Mouse (Mus musculus) urinary bladder, adult 18-20 months (tissue): ENCODE measurements around the gene Podxl2.

ENCODE experiments used
- DNase-seq, 2 experiments: peaks; one replicate each; pipeline ENCODE4 v3.0.0; 2022; ENCODE audit warnings: low spot score in 2 of 2, mixed read lengths in 2 of 2

Gene Podxl2

GRCm38 (mm10) chr6:88844901-88845565, 29.8 kb downstream of the Podxl2 start:
- no peak for DNase-seq

DNA sequence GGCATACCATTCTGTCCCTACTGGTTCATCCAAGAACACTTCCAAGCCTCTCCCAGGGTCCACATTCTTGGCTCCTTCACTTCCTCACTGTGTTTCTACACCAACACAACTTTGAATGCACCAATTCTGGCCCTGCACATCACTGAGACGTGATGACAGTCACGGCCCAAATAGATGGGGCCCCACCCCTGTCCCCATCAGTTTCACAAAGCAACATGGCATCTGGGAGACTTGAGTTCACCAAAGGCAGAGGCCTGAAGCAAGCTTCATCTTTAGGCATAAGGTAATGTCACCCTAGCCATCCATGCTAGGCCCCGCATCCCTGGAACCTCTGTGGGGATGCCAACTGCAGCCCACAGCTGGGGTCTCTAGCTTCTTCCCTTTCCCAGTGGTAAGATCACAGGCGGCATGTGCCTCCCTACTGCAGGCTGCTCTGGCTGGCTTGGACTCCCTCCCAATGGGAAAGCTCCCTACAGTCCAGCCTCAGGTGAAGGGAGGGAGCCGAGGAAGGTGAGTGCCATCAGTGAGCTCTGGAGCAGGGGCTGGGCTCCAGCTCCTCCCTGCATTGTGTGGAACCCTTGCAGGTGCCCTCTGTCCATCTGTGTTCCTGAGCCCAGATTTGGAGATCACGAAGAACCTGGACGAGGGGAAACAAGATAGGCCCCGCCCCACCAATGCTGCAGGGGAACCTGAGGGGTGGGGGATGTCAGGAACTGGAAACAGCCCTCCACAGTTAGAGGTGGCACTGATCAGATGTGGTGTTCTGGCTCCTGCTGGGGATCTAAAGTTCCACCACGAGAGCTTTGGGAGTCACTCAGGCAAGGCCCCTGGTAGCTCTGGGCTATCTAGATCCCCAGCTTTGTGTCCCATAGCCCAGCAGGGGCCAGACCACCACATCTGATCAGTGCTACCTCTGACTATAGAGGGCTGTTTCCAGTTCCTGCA, 30.8 kb downstream of the Podxl2 start:
- no peak for DNase-seq

GRCm38 (mm10) chr6:88843241-88843640, 31.6 kb downstream of the Podxl2 start:
- DNase-seq, result no peak

DNA sequence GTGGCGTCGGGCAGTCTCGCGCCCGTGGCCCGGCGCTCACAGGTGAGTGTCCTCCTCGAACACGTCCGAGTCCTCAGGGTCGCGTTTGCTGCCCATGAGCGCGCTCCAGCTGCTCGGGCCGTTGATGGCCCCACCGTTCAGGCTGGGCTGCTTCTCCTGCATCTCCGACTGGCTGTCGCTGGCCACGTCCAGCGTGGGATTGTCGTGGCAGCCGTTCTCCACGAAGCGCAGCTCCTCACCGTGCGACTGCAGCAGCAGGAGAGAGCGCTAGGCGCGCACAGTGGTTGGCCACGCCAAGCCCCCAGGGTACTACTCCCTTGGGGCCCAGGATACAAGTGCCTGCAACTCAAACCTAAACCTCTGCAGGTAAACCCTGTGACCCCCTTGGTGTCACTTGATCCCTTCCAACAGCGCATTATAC, 32.1 kb downstream of the Podxl2 start:
- DNase-seq, result no peak

GRCm38 (mm10) chr6:88841781-88842689, 32.8 kb downstream of the Podxl2 start, which contains the start of gene Abtb1:
Gene Abtb1 (minus strand): TSS chr6:88841984.
- peak; percentile 99 for DNase-seq

GRCm38 (mm10) chr6:88841514-88841780, 33.4 kb downstream of the Podxl2 start:
- no peak for DNase-seq

DNA sequence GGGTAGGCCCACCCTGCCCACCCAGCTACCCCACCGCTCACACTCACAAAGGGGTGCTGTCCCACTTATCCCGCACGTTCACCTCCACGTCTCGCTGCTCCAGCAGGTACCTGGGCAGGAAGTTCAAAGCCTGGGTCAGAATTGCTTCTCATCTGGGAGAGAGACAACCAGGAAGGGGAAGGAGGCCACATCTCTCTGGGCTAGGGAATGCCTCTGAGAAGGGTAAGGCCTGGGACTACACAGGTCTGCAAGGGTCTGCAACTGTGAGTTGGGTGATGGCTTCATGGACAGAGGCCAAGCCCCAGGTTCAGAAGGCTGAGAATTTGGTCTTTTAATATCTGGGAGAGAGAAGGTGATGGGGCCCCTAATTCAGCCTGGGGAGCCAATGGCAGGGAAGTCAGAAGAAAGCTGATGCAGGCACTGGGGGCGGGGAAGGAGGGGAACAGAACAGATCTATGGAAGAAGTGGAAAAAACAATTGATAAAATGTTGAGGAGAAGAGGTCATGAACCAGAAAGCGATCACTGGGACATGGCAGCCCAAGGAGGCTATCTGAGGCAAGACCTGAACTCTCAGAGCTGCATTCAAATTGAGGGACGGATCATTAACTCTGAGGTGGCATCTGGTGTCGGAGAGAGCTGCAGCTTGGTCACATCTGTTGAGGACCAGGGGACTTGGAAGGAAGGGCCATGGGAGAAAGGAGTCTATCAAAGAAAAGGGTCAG, 33.9 kb downstream of the Podxl2 start:
- DNase-seq, result no peak

GRCm38 (mm10) chr6:88840211-88840610, 34.6 kb downstream of the Podxl2 start:
- no peak for DNase-seq

DNA sequence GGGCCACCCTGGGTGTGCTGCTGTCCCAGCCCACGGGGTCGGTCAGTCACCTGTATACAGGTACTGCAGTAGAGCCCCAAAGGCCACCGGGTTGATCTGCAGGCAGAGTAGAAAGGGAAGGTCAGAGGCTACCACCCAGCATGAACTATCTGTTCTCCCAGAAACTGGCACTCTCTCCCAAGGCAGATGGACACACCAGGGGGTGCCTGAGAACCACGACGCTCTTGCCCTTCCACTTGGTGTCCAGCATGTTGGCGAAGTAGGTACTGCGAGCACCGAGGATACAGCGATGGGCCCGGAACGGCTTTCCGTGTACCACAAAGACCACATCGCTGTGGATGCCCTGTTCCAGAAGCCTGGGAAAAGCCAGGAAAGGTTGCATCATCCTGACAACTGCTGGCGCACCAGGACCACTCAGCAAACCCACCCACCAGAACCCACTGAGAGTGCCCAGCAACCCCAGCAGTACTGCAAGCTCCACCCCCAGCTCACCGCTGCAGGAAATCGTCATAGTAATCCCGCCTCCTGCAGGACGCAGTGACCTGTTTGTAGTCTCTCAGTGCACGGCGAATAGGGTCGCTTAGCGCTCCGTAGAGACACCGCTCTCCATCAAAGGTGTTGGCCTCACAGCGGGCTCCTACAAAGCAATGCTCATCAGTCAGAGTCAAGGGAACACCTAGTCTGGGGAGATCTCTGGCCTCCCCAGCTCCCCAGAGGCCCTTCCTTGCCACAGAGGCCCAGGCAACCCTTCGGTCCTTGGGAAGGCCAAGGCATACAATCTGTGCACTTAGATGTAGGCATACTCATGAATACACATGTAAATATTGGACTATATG, 35.5 kb downstream of the Podxl2 start:
- no peak for DNase-seq

- no peak for DNase-seq
Measured at GRCm38 (mm10) chr6:88838613-88839012, 36.2 kb downstream of the Podxl2 start.

GRCm38 (mm10) chr6:88837999-88838398, 36.8 kb downstream of the Podxl2 start:
- DNase-seq, result no peak

DNA sequence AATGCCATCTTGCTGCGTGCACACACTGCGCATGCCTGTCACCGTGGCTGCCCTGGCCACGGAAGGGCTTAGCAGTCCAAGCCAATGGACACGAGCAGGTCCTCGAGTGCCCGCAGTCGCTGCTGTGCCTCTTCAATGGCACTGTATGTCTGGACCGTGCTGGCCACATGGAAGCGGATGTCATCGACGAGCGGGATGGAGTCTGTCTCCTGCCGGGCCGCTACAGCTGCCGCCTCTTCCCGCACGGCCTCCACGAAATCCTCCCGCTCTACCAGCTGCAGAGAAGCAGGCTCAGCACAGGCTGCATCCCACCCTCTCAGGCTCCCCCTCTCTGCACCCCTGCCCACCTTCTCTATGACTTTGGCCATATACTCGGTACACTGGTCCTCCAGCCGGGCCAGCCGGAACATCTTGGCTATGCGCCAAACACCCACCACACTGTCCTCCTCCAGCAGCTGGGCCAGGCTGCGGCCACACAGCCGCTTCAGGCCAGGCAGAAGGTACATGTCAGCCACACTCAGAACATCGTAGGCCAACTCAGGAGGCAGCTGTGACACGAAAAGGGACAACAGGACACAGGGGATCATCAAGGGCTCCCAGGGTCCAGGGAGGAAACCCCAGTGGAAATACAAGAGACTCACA, 38.5 kb downstream of the Podxl2 start:
- DNase-seq, result no peak

- DNase-seq, result no peak
Measured at GRCm38 (mm10) chr6:88835047-88835446, 39.8 kb downstream of the Podxl2 start.

DNA sequence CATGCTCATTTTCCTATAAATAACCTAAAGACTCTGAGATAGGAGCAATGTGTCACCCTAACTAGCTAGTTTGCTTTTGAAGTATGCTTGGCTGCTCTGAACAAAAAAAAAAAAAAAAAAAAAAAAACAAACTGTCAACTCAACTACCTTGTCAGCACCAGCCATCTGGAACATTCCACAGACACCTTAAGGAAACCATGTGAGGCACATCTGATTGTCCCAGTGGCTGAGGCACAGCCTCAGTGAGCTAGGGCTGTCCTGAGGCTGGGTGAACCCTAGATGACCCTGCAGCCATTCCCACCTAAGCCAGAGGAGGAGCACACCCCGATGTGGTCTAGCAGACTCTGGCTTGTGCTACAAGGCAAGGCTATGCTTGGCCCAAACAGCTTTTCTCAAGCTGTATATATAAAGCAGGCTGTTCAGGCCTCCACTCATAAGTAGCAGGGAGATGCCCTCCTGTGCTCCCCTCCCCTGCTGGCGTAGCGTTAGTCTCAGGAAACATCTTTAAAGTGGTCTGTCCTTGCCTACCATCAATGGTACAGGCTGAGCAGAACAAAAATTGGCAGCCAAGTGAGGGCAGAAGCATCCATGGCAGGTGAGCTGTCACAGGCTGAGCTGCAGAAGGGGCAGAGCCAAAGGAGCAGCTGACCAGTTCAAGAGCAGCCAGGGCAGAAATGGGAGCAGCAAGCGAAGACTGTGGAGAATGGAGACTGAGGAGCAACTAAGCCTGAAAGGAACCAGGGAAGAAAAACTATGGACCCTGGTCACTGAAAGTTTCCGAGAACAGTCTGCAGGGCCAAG, 41.3 kb downstream of the Podxl2 start:
- DNase-seq, result no peak

DNA sequence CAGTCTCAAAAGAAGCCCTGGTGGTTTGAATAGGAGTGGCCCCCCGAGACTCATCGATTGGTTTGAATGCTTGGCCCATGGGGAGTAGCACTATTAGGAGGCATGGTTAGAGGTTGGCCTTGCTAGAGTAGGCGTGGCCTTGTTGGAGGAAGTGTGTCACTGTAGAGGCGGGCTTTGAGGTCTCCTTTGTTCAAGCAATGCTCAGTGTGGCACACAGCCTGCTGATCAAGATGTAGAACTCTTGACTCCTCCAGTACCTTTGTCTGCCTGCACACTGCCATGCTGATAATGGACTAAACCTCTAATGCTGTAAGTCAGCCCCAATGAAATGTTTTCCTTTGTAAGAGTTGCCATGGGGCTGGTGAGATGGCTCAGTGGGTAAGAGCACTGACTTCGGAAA, 42.2 kb downstream of the Podxl2 start:
- no peak for DNase-seq

DNA sequence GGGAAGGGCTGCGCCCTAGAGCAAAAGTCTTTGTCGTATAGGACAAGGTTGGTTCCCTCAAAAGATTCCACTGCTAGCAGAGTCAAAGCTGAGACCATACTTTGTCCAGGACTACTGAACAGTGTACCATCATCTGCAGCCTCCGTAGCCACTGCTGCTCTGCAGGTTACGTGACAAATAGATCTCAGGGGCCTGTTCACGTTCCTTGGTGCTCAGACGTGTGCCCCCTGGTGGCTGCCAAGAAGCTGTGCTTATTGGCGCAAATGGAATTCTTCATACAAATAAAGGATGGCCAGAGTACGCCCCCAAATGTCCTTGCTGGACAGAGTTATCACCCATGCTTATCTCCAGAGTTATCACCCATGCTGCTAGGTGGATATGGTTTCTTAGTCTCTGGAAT, 43.4 kb downstream of the Podxl2 start:
- DNase-seq, result no peak

DNA sequence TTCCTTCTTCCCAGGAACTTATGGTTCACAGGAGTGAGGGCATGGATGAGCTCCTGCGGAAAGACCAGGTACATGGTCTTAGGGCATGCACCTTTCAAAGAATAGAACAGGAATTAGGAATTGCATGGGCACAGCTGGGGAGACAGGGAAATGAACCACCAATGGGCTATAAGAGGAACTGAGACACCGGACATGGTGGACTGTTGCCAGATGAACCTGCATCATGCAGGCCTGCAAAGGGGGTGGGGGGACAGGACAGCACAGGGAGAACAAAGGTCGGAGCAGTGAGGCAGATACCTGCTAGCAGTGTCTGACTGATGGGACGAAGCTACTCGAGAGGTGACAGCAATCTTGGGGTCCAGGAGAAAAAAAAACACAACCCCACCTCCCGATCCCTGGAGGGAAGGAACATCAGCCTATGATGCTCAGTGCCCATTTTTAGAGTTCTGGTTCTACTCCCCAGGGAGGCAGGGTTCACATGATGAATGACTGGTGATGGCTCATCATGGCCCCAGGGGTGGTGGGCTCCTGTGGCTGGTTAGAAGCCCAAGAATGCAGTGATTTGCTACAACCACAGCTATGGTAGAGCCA, 44.6 kb downstream of the Podxl2 start:
- no peak for DNase-seq

- no peak for DNase-seq
Measured at GRCm38 (mm10) chr6:88829579-88829978, 45.3 kb downstream of the Podxl2 start.
